Mouse (Mus musculus) testis, postnatal 10 days (tissue): ENCODE measurements around the gene Ly86.
A peak's percentile ranks its signal among the peaks of the same experiment; 100 is the strongest.

Source experiments
- DNase-seq: peaks from one replicate; pipeline ENCODE4 v3.0.0; 2021; ENCODE audit warnings: low spot score

The Ly86 gene

DNA sequence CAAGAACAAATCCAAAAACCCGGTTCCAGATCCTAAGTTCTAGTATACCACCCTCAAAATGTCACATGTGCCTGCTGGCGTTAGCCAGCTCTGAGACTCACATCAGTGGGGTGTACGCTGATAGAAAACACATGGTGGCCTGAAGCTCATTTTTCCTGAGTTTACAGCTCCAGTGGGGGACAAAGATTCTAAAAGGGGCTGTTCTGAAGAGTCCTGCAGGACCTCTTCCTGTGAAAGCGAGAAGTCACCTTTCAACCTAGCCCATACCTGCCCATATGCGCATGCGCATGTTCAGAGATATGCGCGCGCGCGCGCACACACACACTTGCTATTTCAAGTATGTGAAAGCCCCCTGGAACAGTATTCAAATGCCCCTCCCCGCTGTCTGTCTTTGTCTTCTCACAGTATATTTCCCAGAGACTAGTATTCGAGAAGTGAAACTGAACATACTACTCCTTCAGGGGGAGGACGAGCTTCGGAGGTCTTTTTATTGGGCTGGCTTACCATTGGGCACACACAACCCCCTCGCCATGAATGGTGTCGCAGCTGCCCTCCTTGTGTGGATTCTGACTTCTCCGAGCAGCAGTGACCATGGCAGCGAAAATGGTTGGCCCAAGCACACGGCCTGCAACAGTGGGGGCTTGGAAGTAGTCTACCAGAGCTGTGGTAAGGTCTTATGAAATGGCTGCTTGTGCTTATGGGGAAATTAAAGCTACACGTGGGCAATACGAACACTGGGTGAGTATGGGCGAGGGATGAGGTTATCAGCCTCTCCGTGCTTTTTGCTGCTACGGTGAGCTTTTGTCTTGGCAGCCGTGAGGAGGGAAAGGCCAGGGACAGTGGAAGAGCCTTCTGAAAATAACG lies at the start of gene Ly86:
TSS of gene Ly86 (plus strand) at position 300 of the 864 bp plus-strand sequence.
- DNase-seq = no peak

- no peak for DNase-seq
These were observed 47.1 kb upstream of the Ly86 start for GRCm38 (mm10) chr13:37297886-37298285.

DNA sequence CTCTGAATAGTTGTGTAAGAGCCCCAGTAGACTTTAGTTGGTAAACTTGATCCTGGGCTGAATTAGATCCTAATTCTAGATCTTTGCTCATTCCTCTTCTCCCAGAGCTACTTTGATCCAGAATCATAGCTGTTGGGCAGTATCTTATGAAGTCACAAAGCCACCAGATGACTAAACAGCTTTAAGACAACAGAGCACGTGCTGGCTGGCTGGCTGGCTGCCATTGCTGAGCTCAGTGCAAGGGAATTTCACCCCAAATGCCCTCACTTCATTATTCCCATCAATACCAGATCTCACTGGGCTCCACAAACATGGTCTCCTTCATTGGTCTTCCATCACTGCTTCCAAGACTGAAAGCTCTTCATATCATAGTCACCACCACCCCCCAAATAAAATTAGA lies 46.2 kb upstream of the Ly86 start:
- no peak for DNase-seq

- DNase-seq = no peak
These were observed 42.1 kb upstream of the Ly86 start for GRCm38 (mm10) chr13:37302877-37303276.

GRCm38 (mm10) chr13:37308006-37308405 lies 37.0 kb upstream of the Ly86 start:
- no peak for DNase-seq

GRCm38 (mm10) chr13:37309296-37309695 lies 35.7 kb upstream of the Ly86 start:
- no peak for DNase-seq

DNA sequence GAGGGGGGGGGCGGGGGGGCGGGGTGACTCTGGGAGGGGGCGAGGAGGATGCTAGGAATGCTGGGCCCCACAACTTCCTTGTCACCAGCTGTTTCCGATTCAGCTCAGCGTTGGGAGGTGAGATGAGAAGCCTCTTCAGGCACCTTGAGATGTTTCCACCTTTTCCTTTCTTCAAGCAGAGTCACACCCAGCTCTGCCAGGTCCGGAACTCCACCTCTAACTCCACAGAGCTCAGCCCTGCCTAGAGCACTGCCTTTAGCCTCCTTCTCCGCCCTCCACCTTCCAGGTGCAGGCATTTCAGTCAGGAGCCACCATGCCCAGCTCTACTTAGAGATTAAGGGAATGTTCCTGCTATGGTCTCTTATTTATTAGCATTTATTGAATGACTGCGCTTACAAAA lies 34.7 kb upstream of the Ly86 start:
- DNase-seq = no peak

GRCm38 (mm10) chr13:37311555-37312221 lies 33.3 kb upstream of the Ly86 start:
- peak; percentile 56 for DNase-seq

DNA sequence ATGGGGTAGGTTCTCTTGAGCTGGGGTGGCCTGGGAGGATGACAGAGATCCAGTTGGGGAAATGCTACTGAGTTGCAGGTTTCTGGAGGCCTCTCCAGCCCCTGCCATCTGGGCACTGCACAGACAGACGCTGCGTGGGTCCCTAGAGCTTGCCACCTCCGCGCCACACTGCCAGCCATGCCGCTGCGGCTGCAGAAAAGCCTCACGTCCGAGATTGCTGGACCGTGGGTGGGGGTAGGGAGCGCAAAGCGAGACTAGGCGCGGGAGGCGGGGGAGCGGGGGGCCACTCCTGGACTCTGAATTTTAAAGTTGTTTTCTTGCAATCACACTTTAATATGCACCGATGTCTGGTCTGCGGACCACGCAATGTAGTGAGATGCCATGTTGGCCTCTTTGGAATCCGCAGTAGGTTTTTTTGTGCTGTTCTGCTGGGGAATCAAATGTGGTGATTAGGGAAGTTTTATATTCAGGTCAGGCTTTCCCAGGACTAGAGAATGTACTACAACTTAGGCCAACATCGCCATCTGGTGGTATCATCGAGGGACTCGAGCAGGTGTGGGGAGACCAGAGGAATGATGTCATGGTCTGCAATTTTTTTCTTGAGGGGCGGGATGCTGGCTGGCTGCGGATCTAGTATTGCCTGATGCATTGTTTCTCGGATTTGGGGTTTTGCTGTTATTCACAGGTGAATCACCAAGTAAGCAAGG lies 32.6 kb upstream of the Ly86 start:
- DNase-seq = peak; percentile 92

DNA sequence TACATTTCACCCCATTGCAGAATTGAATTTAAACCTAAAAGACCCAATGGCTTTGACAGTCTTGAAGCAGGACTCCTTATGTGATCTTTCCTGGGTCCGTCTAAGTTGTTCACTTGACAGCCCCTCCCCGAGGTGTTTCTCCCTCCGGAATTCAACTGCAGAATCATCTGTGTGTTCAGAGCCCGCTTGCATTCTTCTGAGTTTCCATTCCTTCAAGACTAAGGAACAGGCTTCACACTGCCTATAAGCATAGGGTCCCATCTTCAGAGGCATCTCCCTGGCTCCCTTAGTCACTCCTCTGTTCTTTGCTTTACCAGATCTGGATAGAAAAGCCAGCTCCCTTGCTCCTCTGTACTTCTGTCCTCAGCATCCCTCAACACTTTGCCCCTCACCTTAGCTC lies 32.1 kb upstream of the Ly86 start:
- no peak for DNase-seq

GRCm38 (mm10) chr13:37325504-37325903 lies 19.5 kb upstream of the Ly86 start:
- DNase-seq = peak; percentile 75

DNA sequence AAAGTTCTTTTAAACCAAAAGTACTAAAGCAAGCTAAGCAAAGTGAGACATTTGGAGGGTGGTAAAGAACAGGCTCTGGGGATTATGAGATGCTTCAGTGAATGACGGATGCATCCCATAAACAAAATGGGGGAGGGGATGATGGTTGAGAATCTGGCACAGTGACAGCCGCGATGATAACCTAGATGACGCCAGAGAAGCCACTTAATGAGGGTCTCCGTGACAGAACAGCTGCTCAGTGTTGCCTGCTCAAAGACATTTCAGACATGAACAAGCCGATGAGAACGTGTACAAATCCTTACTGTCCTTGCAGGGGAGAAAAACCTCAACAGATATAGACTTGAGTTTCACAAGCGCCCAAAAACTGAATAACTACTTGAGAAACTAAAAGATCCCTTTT lies 15.3 kb upstream of the Ly86 start:
- no peak for DNase-seq

DNA sequence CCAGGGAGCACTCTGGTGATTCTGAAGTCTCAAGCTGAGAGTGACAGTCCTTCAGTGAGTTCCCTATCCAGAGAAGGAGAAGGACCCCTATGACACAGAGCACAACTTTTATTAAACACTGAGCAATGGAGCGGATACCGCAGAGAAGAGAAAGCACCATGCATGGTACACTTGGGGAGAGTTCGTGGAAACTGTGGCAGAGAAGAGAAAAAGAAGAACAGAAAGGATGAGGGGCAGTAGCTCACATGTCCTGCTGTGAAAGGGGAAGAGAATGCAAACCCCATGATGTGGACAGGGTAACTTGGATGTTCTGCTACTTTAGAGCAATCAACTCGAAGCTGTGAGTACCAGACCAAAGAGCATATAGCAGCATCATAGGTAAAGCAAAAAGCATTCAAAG lies 14.0 kb upstream of the Ly86 start:
- DNase-seq = no peak

DNA sequence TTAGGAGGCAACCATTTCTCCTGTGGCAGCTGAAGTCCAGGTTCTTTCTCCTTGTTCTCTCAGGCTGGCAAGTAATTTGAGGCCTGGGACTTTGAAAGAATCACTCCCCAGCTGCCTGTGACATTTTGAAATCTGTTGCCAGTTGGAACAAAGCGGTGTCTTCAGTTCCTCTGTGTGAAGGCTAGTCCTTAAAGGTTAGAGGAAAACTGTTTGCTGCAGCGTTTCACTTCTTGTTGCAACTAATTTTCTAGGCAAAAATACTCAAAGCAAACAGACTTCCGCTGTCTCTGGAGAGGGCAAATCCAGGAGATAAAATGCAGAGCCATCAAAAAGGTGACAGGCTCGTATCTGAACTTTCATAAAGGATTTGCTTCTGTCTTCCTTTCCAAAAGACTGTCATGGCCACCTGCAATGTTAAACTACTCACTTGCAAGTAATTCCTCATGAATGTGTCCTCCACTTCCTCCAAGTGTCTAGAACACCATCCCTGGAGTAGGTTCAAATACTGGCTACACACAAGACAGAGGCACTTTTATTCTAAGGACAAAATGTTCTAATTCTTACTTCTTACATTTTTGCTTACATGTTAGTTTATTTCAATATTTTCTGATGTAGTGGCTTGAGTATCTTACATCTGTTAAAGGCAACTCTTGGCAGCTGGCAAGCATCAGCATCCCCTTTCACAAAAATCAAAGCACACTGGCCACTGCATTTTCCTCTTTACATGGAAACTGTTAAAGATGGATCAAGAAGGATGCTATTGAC lies 12.0 kb upstream of the Ly86 start:
- no peak for DNase-seq

DNA sequence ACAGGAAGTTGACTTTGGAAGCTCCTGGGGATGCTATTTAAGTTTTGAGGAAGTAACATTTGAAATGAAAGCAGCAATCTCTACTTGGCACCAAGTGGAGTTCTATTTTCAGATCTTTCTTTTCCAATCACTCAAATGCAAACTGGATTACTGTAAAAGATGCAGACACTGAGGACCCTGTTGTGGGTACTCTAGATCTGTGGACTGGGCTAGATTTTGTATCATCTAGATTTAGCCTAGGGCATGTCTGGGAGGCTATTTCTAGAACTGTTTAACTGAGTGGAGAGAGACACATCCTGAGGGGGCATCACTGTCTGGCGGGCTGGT lies 11.5 kb upstream of the Ly86 start:
- no peak for DNase-seq

- no peak for DNase-seq
These were observed 7.7 kb upstream of the Ly86 start for GRCm38 (mm10) chr13:37337269-37337668.

DNA sequence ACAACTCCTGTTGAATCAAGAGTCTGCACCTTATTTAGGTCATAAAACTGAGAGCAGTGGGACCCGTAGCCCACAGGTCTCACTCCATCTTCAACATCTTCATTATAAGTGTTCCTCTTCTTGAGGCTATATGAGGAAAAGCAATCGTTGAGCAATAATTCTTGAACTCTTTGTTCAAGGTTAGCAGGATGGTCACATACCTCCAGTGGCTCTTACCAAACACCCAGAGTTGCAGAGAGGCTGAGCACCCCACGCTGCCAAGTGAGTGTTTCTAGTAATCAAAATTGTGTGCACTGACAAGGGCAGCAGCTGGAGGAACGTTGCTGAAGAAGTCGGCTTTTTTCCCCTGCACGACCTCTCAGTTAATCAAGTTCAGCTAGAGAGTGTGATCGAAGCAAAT lies 7.1 kb upstream of the Ly86 start:
- no peak for DNase-seq

DNA sequence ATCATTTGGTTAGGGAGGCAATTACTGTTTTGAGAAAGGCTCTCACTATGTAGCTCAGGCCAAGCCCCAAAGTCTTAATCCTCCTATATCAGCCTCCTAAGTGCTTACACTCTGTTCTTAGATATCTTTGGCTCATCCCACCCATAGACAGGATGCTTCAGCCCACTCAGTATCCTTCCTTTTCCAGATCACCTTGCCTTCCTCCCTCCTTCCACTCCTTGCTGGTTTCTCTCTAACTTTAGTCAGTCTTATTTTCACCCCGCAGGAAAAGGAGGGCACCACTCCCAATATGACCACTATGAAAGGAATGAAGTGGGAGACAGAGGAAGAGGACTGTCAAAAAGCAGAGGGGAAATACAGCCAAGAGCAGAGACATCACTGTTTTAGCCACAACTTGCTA lies 2.2 kb upstream of the Ly86 start:
- no peak for DNase-seq

DNA sequence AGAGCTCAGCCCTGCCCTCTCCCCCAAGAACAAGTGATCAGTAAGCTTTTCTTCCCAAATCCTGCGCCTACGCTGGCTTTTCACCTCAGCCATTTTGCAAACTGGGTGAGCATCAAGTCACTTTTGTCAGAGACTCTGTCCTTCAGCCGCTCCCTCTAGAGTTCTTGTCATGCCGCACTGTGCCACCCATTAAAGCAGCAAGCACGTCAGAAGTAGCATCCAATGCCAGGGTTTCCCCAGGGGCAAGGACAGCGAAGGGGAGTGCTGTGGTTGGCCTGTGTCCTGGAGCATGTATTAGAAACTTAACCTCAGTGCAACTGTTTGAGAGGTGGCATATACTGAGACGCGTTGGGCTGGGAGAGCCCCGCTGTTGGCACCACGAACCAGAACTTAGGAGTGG lies 815 bp downstream of the Ly86 start:
- DNase-seq = no peak

DNA sequence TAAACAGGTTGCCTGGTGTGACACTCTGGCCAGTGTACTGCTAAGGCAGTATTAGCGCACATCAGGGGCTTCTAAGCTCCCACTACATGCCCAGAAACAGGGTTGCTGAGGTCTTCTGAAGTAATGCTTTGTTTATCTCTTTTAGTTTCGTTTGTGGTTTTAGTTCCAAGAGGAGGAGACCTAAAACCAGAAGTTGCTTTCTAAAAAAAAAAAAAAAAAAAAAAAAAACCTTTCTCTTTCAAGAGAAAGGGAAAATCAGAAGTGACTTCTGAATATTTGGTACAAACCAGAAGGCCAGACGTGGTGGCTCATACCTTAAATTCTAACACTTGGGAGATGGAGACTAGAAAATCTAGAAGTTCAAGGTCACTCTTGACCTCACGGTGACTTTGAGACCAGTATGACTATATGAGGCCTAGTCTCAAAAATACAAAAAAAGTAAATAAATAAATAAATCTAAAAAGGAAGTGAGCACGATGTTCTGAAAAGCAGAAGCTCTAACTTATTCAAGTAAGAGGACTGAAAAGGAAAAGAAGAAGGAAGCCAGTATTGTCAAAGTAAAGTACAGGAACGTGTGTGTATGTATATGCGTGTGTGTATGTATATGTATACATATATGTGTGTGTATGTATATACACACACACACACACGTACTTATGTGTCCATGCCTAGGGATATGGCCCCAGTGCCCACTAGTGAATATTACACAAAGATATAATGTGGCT lies 3.0 kb downstream of the Ly86 start:
- no peak for DNase-seq

GRCm38 (mm10) chr13:37349051-37349450 lies 4.0 kb downstream of the Ly86 start:
- DNase-seq = no peak

- no peak for DNase-seq
These were observed 8.0 kb downstream of the Ly86 start for GRCm38 (mm10) chr13:37353016-37353415.
